Mouse (Mus musculus) midbrain, embryonic 11.5 days (tissue): ENCODE results near the gene Ccdc186. TPM values are rescaled to one million over a fixed set of nuclear protein-coding genes. Genes with fewer than 3 reads are reported as not detected.

Experiments used
- ATAC-seq: fragments of 200-750 bp; cut with Nextera tagmentation; 2 replicates; pipeline ENCODE4 v1.8.0; 2017; ENCODE audit warnings: moderate TSS enrichment, moderate library complexity; ENCODE audit not compliant: low FRiP score
- DNase-seq: peaks from one replicate; pipeline ENCODE4 v3.0.0; 2015; ENCODE audit warnings: low spot score; ENCODE audit errors: missing footprints
- H3K27ac ChIP-seq: fragments of 300-500 bp; sonication (generic); 2 replicates; pipeline ENCODE4 v1.5.1; 2014; ENCODE audit warnings: low read depth, low read length
- H3K27me3 ChIP-seq: fragments of 300-500 bp; sonication (generic); 2 replicates; pipeline ENCODE4 v1.6.1; 2014; ENCODE audit warnings: mild to moderate bottlenecking, low read length, moderate library complexity, mixed read lengths; ENCODE audit not compliant: control insufficient read depth, insufficient read depth
- H3K36me3 ChIP-seq: fragments of 300-500 bp; sonication (generic); 2 replicates; pipeline ENCODE4 v1.6.1; 2014; ENCODE audit warnings: mild to moderate bottlenecking, low read length, moderate library complexity, mixed read lengths; ENCODE audit not compliant: control insufficient read depth, insufficient read depth
- H3K4me1 ChIP-seq: fragments of 300-500 bp; sonication (generic); 2 replicates; pipeline ENCODE4 v1.6.1; 2014; ENCODE audit warnings: low read length; ENCODE audit not compliant: control insufficient read depth, insufficient read depth
- H3K4me2 ChIP-seq: fragments of 300-500 bp; sonication (generic); 2 replicates; pipeline ENCODE4 v1.6.1; 2014; ENCODE audit warnings: mild to moderate bottlenecking, moderate library complexity
- H3K4me3 ChIP-seq: fragments of 300-500 bp; sonication (generic); 2 replicates; pipeline ENCODE4 v1.5.1; 2014; ENCODE audit warnings: low read depth, low read length
- H3K9ac ChIP-seq: fragments of 300-500 bp; sonication (generic); 2 replicates; pipeline ENCODE4 v1.6.1; 2014; ENCODE audit warnings: low read length
- H3K9me3 ChIP-seq: fragments of 300-500 bp; sonication (generic); 2 replicates; pipeline ENCODE4 v1.6.1; 2016; ENCODE audit warnings: low read length; ENCODE audit not compliant: control insufficient read depth
- WGBS: fragments of 180-500 bp; shearing (Covaris S2); extraction: QIAGEN DNeasy Blood & Tissue Kit; methylation state at CpG from one replicate; pipeline ENCODE4 v1.1.7; 2014; 5-methylcytosine and 5-hydroxymethylcytosine counted together
- polyA plus RNA-seq: library from polyadenylated mRNA; unstranded; fragments of >200 nt; fragmentation: Nextera tagmentation; extraction: Ambion mirVana; gene quantifications from 2 replicates; pipeline ENCODE4 v1.2.1, GENCODE M21; 2014

The Ccdc186 gene
- polyA plus RNA-seq, 1 experiment from 2014 or later, result 18.4 TPM

GRCm38 (mm10) chr19:56807122-56807521 is 14.9 kb downstream of the Ccdc186 start:
- DNase-seq (no peak), ATAC-seq (no peak)
- no peaks in the 10 kb centered on the region for H3K9me3 ChIP-seq
- no peak overlapping the region for H3K27ac ChIP-seq
- H3K36me3 ChIP-seq, result peaks cover 10% of the 10 kb centered on the region
- WGBS, result 95% methylated on average over 5 of the region's 5 CpGs
- H3K4me1 ChIP-seq, result no peaks in the 10 kb centered on the region
- H3K4me3 ChIP-seq, result no peak overlapping the region
- H3K4me2 ChIP-seq, result no peak overlapping the region
- H3K9ac ChIP-seq, result no peak overlapping the region
- no peaks in the 10 kb centered on the region for H3K27me3 ChIP-seq

- DNase-seq (no peak), ATAC-seq (no peak)
- Histone ChIP-seq H3K36me3 (peaks cover 10% of the 10 kb centered on the region), H3K4me1 (no peaks in the 10 kb centered on the region), H3K4me3 (no peak overlapping the region), H3K27me3 (no peaks in the 10 kb centered on the region), H3K9me3 (no peaks in the 10 kb centered on the region), H3K4me2 (no peak overlapping the region), H3K9ac (no peak overlapping the region), H3K27ac (no peak overlapping the region)
- 86% methylated on average over 2 of the region's 2 CpGs for WGBS
Measured at GRCm38 (mm10) chr19:56805366-56805765, 16.6 kb downstream of the Ccdc186 start.

- Histone ChIP-seq H3K36me3 (peaks cover 12% of the 10 kb centered on the region), H3K4me2 (no peak overlapping the region), H3K27me3 (no peaks in the 10 kb centered on the region), H3K27ac (no peak overlapping the region), H3K4me3 (no peak overlapping the region), H3K9me3 (no peaks in the 10 kb centered on the region), H3K9ac (no peak overlapping the region), H3K4me1 (no peaks in the 10 kb centered on the region)
- ATAC-seq, result no peak
- 82% methylated on average over 3 of the region's 3 CpGs for WGBS
- peak; percentile 75 for DNase-seq
Measured at GRCm38 (mm10) chr19:56802352-56802746, 19.6 kb downstream of the Ccdc186 start.

DNA sequence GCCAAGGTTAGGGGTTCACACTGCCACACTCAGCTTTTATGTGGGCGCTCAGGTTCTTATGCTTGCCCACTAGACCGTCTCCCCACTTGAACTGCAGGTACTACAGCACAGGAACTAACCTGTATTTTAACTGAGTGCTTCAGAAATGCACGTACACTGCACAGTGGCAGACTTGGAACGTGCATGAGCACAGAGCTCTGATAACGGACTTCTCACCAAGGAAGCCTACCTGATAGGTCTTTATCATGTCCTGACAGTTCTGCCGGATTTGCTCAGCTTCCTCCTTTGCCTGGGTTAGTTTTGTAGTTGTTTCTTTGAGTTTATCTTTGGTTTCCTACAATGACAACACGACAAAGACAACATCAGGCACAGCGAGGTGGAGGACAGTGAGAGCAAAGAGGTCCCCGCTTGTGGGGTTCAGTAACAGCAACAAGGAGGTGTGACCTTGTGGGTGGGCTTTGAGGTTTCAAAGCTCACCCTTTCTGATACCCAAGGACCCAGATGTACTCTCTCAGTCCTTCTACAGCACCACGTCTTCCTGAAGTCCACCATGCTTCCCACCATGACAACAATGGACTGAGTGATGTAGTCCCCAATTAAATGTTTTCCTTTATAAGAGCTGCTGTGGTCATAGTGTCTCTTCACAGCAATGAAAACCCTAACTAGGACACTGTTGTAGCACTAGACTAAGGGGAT is 20.2 kb downstream of the Ccdc186 start:
- 87% methylated on average over 10 of the region's 10 CpGs for WGBS
- H3K36me3 ChIP-seq, result peaks cover 9% of the 10 kb centered on the region
- no peaks in the 10 kb centered on the region for H3K9me3 ChIP-seq
- no peak overlapping the region for H3K27ac ChIP-seq
- H3K4me2 ChIP-seq, result no peak overlapping the region
- H3K9ac ChIP-seq, result no peak overlapping the region
- DNase-seq, result no peak
- H3K27me3 ChIP-seq, result no peaks in the 10 kb centered on the region
- no peak for ATAC-seq
- no peaks in the 10 kb centered on the region for H3K4me1 ChIP-seq
- no peak overlapping the region for H3K4me3 ChIP-seq

DNA sequence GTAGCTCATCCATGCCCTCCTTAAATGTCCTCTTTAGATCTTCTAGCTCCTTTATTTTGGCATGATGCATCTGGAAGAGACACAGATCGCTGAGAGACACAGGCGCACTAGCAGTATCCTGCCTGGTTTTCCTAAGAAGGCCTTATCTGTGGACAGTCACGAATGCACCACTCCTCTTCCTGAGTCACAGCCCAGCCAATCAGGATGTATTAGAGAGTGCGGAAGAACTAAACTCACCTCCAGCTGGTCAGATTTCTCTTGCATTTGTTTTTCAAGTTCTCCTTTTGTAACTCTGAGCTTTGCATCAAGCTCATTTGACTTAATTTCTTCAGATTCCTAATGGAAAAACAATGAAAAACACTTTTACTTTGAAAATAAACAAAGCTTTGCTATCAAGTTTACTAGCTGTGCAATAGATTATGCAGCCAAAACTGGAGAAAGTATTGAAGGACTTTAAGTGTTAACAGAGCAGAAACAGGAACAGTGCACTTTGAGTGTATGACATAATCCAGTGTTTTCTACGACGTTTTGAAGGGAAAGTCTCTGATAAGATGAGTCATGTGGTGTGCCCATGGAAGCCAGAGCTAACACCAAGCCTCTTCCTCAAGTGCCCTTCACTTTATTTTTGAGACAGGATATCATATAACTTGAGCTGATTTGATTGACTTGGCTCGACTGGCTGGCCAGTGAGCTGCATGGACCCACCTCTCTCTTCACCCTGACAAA is 20.9 kb downstream of the Ccdc186 start:
- no peak overlapping the region for H3K4me2 ChIP-seq
- no peak overlapping the region for H3K9ac ChIP-seq
- no peak overlapping the region for H3K4me3 ChIP-seq
- no peaks in the 10 kb centered on the region for H3K27me3 ChIP-seq
- H3K4me1 ChIP-seq, result no peaks in the 10 kb centered on the region
- H3K9me3 ChIP-seq, result no peaks in the 10 kb centered on the region
- H3K27ac ChIP-seq, result no peak overlapping the region
- 90% methylated on average over 7 of the region's 7 CpGs for WGBS
- H3K36me3 ChIP-seq, result peaks cover 9% of the 10 kb centered on the region
- ATAC-seq (no peak), DNase-seq (peak; percentile 54)

- Histone ChIP-seq H3K27me3 (no peaks in the 10 kb centered on the region), H3K9ac (no peak overlapping the region), H3K4me2 (no peak overlapping the region), H3K4me1 (no peaks in the 10 kb centered on the region), H3K27ac (no peak overlapping the region), H3K4me3 (no peak overlapping the region), H3K36me3 (peaks cover 9% of the 10 kb centered on the region), H3K9me3 (no peaks in the 10 kb centered on the region)
- 89% methylated on average over 8 of the region's 8 CpGs for WGBS
- no peak for DNase-seq
- ATAC-seq, result no peak
Measured at GRCm38 (mm10) chr19:56800226-56800625, 21.8 kb downstream of the Ccdc186 start.

DNA sequence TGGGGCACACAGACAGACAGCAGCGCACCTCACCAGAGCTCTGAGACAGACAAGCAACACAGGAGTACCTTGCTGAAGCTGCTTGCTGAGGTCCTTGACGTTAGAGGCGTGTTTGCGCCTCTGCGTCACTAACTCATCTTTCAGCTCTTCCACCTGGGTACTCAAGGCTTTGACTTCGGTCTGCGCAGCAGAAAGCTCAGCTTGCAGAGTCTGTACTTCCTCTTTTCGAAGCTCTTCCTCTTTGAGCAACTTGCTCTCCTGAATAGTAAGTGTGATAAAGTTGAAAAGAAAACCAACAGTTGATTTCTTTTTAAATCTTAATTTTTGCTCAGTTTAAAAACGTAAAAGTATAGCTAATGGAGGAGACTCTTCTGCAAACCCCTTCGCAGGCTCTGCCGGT is 24.6 kb downstream of the Ccdc186 start:
- H3K4me3 ChIP-seq, result no peak overlapping the region
- no peak overlapping the region for H3K27ac ChIP-seq
- H3K36me3 ChIP-seq, result peaks cover 18% of the 10 kb centered on the region
- DNase-seq (no peak), ATAC-seq (no peak)
- H3K9ac ChIP-seq, result no peak overlapping the region
- WGBS, result 93% methylated on average over 11 of the region's 11 CpGs
- H3K4me1 ChIP-seq, result no peaks in the 10 kb centered on the region
- H3K9me3 ChIP-seq, result no peaks in the 10 kb centered on the region
- no peak overlapping the region for H3K4me2 ChIP-seq
- no peaks in the 10 kb centered on the region for H3K27me3 ChIP-seq

DNA sequence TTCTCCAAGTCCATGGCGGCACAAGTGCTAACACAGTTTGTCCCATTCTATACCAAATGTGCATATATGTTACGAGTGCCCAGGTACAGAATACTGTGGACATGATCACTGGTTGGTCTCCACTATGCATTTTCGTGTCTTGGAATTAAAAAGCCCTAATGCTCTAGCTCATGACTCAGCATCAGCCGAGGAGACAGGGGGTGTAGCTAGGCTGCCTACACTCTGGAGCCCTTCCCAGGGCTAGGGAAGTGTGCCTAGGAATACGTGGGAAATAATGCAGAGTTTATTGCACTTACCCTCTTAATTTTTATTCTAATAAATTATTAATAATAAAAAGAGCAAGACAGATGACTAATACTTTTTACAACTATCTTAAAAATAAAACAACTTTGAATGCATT is 33.0 kb downstream of the Ccdc186 start:
- DNase-seq (no peak), ATAC-seq (no peak)
- no peaks in the 10 kb centered on the region for H3K9me3 ChIP-seq
- H3K4me2 ChIP-seq, result no peak overlapping the region
- H3K4me1 ChIP-seq, result no peaks in the 10 kb centered on the region
- H3K27ac ChIP-seq, result no peak overlapping the region
- WGBS, result 90% methylated on average over 5 of the region's 5 CpGs
- no peak overlapping the region for H3K4me3 ChIP-seq
- H3K9ac ChIP-seq, result no peak overlapping the region
- no peaks in the 10 kb centered on the region for H3K27me3 ChIP-seq
- peaks cover 8% of the 10 kb centered on the region; the same call in 1 of the 2 replicates for H3K36me3 ChIP-seq

DNA sequence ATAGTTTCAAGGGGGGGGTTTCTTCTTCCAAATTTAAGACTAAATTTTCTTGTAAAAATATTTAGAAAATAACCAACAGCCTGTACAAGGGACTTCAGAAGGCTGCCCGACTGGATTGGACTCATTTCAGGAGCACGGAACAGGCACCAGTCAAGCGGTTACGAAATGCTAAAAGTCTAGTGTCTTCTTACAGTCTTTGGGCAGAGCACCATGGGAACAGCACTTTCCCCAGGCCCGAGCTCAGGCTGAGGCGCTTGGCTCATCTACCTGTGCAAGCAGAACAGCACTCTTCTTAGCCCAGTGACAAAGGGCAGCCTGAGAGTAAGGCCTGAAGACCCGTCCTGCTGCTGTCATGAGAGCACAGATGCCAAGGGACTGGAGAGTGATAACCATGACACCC is 34.1 kb downstream of the Ccdc186 start:
- Histone ChIP-seq H3K9ac (no peak overlapping the region), H3K4me2 (no peak overlapping the region), H3K36me3 (0 out of 2 replicates have a peak, but pooled peaks cover 1% of the 10 kb centered on the region), H3K4me3 (no peak overlapping the region), H3K27ac (no peak overlapping the region), H3K4me1 (no peaks in the 10 kb centered on the region), H3K27me3 (no peaks in the 10 kb centered on the region), H3K9me3 (no peaks in the 10 kb centered on the region)
- ATAC-seq (no peak), DNase-seq (no peak)
- 88% methylated on average over 7 of the region's 7 CpGs for WGBS
